Mouse (Mus musculus): ENCODE results near the gene Ifitm1.

Gene Ifitm1

GRCm38 (mm10) chr7:140966921-140967320 lies at the start of gene Ifitm1:
Gene Ifitm1 (plus strand): TSS chr7:140967221.
- no peak for TF ChIP-seq GATA4 (IDR thresholded peaks at IDR 0.05; ENCODE audit: insufficient replicate concordance, low read length)

- no peak for TF ChIP-seq GATA4 (IDR thresholded peaks at IDR 0.05; ENCODE audit: insufficient replicate concordance, low read length)
Observed at GRCm38 (mm10) chr7:140919911-140920310, 47.1 kb upstream of the Ifitm1 start.

GRCm38 (mm10) chr7:140920418-140921029 lies 46.5 kb upstream of the Ifitm1 start, which contains the start of gene Nlrp6:
Gene Nlrp6 (plus strand): TSS chr7:140920902.
- TF ChIP-seq GATA4 (IDR thresholded peaks at IDR 0.05; ENCODE audit: insufficient replicate concordance, low read length): no peak

- no peak for TF ChIP-seq GATA4 (IDR thresholded peaks at IDR 0.05; ENCODE audit: insufficient replicate concordance, low read length)
Observed at GRCm38 (mm10) chr7:140921225-140921975, 45.6 kb upstream of the Ifitm1 start.

GRCm38 (mm10) chr7:140922398-140923069 lies 44.5 kb upstream of the Ifitm1 start:
- TF ChIP-seq GATA4 (IDR thresholded peaks at IDR 0.05; ENCODE audit: insufficient replicate concordance, low read length): peak; percentile 12; the same call in 1 of the 2 replicates

- TF ChIP-seq GATA4 (IDR thresholded peaks at IDR 0.05; ENCODE audit: insufficient replicate concordance, low read length): no peak
Observed at GRCm38 (mm10) chr7:140923070-140923775, 43.8 kb upstream of the Ifitm1 start.

- no peak for TF ChIP-seq GATA4 (IDR thresholded peaks at IDR 0.05; ENCODE audit: insufficient replicate concordance, low read length)
Observed at GRCm38 (mm10) chr7:140927181-140927580, 39.8 kb upstream of the Ifitm1 start.

- no peak for TF ChIP-seq GATA4 (IDR thresholded peaks at IDR 0.05; ENCODE audit: insufficient replicate concordance, low read length)
Observed at GRCm38 (mm10) chr7:140938436-140938835, 28.6 kb upstream of the Ifitm1 start.

- TF ChIP-seq GATA4 (IDR thresholded peaks at IDR 0.05; ENCODE audit: insufficient replicate concordance, low read length): no peak
Observed at GRCm38 (mm10) chr7:140938896-140939295, 28.1 kb upstream of the Ifitm1 start.

GRCm38 (mm10) chr7:140939669-140940171 lies 27.3 kb upstream of the Ifitm1 start:
- no peak for TF ChIP-seq GATA4 (IDR thresholded peaks at IDR 0.05; ENCODE audit: insufficient replicate concordance, low read length)

GRCm38 (mm10) chr7:140941222-140942051 lies 25.6 kb upstream of the Ifitm1 start, which contains the start of gene Pgghg:
Gene Pgghg (plus strand): TSS chr7:140941391.
- peak; percentile 49; the same call in 1 of the 2 replicates for TF ChIP-seq GATA4 (IDR thresholded peaks at IDR 0.05; ENCODE audit: insufficient replicate concordance, low read length)

GRCm38 (mm10) chr7:140942341-140942740 lies 24.7 kb upstream of the Ifitm1 start:
- no peak for TF ChIP-seq GATA4 (IDR thresholded peaks at IDR 0.05; ENCODE audit: insufficient replicate concordance, low read length)

- no peak for TF ChIP-seq GATA4 (IDR thresholded peaks at IDR 0.05; ENCODE audit: insufficient replicate concordance, low read length)
Observed at GRCm38 (mm10) chr7:140942811-140943210, 24.2 kb upstream of the Ifitm1 start.

GRCm38 (mm10) chr7:140943356-140943755 lies 23.7 kb upstream of the Ifitm1 start:
- TF ChIP-seq GATA4 (IDR thresholded peaks at IDR 0.05; ENCODE audit: insufficient replicate concordance, low read length): no peak

All from liver, adult (tissue).